Mouse (Mus musculus) brain, embryonic 14.5 days (tissue): ENCODE measurements around the gene Crtc1. TPM values are rescaled to one million over a fixed set of nuclear protein-coding genes. Genes with fewer than 3 reads are reported as not detected.

Experiments used
- DNase-seq: peaks from one replicate; pipeline ENCODE4 v3.0.0-alpha.2; 2011; ENCODE audit warnings: low read depth
- CTCF ChIP-seq: fragments of 200-500 bp; IDR thresholded peaks from 2 replicates; pipeline ENCODE4 v1.5.1; 2012; ENCODE audit warnings: inconsistent platforms, mild to moderate bottlenecking, moderate library complexity, borderline replicate concordance; ENCODE audit not compliant: insufficient read depth, insufficient read length; ENCODE audit errors: extremely low read depth
- POLR2A ChIP-seq: fragments of 200-500 bp; IDR thresholded peaks from 2 replicates; pipeline ENCODE4 v1.6.1; 2012; ENCODE audit warnings: mild to moderate bottlenecking, inconsistent platforms, borderline replicate concordance; ENCODE audit not compliant: poor library complexity, insufficient read depth, insufficient read length, severe bottlenecking; ENCODE audit errors: extremely low read depth
- polyA plus RNA-seq: library from polyadenylated mRNA; depleted of rRNA; stranded (reverse); fragments of >200 nt; gene quantifications from 2 replicates; pipeline ENCODE4 v1.2.3, GENCODE M21; 2012

The Crtc1 gene
- polyA plus RNA-seq, 1 experiment, result 77.0 TPM

GRCm38 (mm10) chr8:70469295-70469916 is 30.0 kb upstream of the Crtc1 start:
- no peak for TF ChIP-seq CTCF
- no peak for TF ChIP-seq POLR2A
- no peak for DNase-seq

GRCm38 (mm10) chr8:70468733-70469132 is 29.4 kb upstream of the Crtc1 start:
- DNase-seq, result no peak
- TF ChIP-seq POLR2A (no peak), CTCF (no peak)

- TF ChIP-seq CTCF, result no peak
- TF ChIP-seq POLR2A, result no peak
- DNase-seq, result no peak
These were observed 28.5 kb upstream of the Crtc1 start for GRCm38 (mm10) chr8:70467907-70468306.

- TF ChIP-seq CTCF (no peak), POLR2A (no peak)
These were observed 27.9 kb upstream of the Crtc1 start for GRCm38 (mm10) chr8:70467229-70467725.

GRCm38 (mm10) chr8:70466771-70467170 is 27.4 kb upstream of the Crtc1 start:
- TF ChIP-seq POLR2A (no peak), CTCF (no peak)
- DNase-seq, result no peak

More at GRCm38 (mm10) chr8:70467229-70467725, 27.9 kb upstream of the Crtc1 start:
- DNase-seq, result no peak

GRCm38 (mm10) chr8:70466305-70466704 is 26.9 kb upstream of the Crtc1 start:
- no peak for DNase-seq
- TF ChIP-seq POLR2A (no peak), CTCF (no peak)

- TF ChIP-seq CTCF (no peak), POLR2A (no peak)
- DNase-seq, result no peak
These were observed 26.3 kb upstream of the Crtc1 start for GRCm38 (mm10) chr8:70465701-70466100.

- TF ChIP-seq CTCF, result no peak
- no peak for TF ChIP-seq POLR2A
- DNase-seq, result no peak
These were observed 24.8 kb upstream of the Crtc1 start for GRCm38 (mm10) chr8:70464162-70464561.

GRCm38 (mm10) chr8:70463306-70463705 is 23.9 kb upstream of the Crtc1 start:
- DNase-seq, result no peak
- TF ChIP-seq POLR2A (no peak), CTCF (no peak)

GRCm38 (mm10) chr8:70462516-70462813 is 23.1 kb upstream of the Crtc1 start:
- no peak for TF ChIP-seq POLR2A
- no peak for TF ChIP-seq CTCF
- no peak for DNase-seq

- no peak for DNase-seq
- TF ChIP-seq POLR2A, result no peak
These were observed 22.6 kb upstream of the Crtc1 start for GRCm38 (mm10) chr8:70461765-70462515.

- no peak for TF ChIP-seq CTCF
- no peak for TF ChIP-seq POLR2A
- DNase-seq, result no peak
These were observed 21.2 kb upstream of the Crtc1 start for GRCm38 (mm10) chr8:70460606-70461005.
